Mouse (Mus musculus): ENCODE data around the gene Pacs1. TPM values are rescaled to one million over a fixed set of nuclear protein-coding genes. Genes with fewer than 3 reads are reported as not detected.
A peak's percentile ranks its signal among the peaks of the same experiment; 100 is the strongest.

The Pacs1 gene
- polyA plus RNA-seq, 1 experiment from 2014 or later, result 4.6 TPM

DNA sequence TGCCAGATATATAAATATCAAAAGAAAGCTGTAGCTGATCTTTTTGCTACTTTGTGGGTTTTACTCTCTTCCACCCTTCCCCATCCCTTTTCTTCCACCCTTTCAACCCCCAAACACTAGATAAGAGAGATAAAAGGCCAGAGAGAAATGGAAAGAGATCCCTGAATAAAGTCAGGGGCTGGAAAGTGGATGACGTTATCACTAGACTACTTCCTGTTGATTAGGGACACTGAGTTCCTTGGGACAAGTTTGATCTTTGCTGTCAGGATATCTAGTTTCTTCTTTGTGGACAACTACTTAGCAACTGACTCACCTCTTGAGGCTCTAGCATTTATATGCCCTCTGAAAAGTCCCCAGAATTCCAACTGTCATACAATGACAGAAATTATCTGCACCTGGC is 102.5 kb downstream of the Pacs1 start:
- Histone ChIP-seq H3K4me3 (ENCODE audit: low read depth, low read length) (no peak overlapping the region), H3K4me1 (replicated peaks; ENCODE audit: control insufficient read depth, insufficient read depth) (no peaks in the 10 kb centered on the region), H3K9ac (ENCODE audit: low read length) (no peak overlapping the region), H3K4me2 (replicated peaks; ENCODE audit: low read depth) (no peak overlapping the region), H3K36me3 (ENCODE audit: control insufficient read depth, insufficient read depth, low read length) (no peaks in the 10 kb centered on the region), H3K9me3 (ENCODE audit: control insufficient read depth, low read length) (no peaks in the 10 kb centered on the region), H3K27me3 (ENCODE audit: control insufficient read depth, insufficient read depth, low read length) (no peaks in the 10 kb centered on the region), H3K27ac (replicated peaks) (no peak overlapping the region)
- no peak for ATAC-seq (ENCODE audit: low FRiP score, low TSS enrichment)
- DNase-seq (ENCODE audit: low spot score), result no peak
- 70% methylated on average over 1 of the region's 1 CpGs for WGBS
- TF ChIP-seq EP300 (optimal IDR thresholded peaks at IDR 0.05), result no peak
- no peak for TF ChIP-seq CTCF (IDR thresholded peaks at IDR 0.05; ENCODE audit: low read depth)

DNA sequence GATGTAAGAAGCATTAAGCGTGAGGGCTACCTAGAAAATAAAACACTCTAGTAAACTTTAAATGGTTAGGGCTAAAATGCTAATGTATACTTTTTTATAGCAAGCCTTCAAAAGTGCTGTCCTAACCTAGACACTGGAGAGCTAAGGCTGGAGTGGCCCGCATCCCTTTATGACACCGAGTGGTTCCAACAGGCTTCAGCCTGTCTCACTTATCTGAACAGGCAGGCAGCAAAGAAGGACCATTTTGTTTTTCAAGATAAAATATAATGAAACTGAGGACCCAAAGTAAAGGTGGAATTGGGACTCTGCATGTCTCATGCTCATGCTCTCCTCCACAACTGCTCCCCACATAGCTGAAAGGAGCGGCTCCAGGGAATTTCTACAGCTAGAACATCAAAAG is 105.4 kb downstream of the Pacs1 start:
- WGBS, result 89% methylated on average over 4 of the region's 4 CpGs
- Histone ChIP-seq H3K4me3 (ENCODE audit: low read depth, low read length) (no peak overlapping the region), H3K4me2 (replicated peaks; ENCODE audit: low read depth) (no peak overlapping the region), H3K27me3 (ENCODE audit: control insufficient read depth, insufficient read depth, low read length) (no peaks in the 10 kb centered on the region), H3K9ac (ENCODE audit: low read length) (no peak overlapping the region), H3K9me3 (ENCODE audit: control insufficient read depth, low read length) (no peaks in the 10 kb centered on the region), H3K4me1 (replicated peaks; ENCODE audit: control insufficient read depth, insufficient read depth) (no peaks in the 10 kb centered on the region), H3K27ac (replicated peaks) (no peak overlapping the region), H3K36me3 (ENCODE audit: control insufficient read depth, insufficient read depth, low read length) (no peaks in the 10 kb centered on the region)
- TF ChIP-seq CTCF (IDR thresholded peaks at IDR 0.05; ENCODE audit: low read depth) (no peak), EP300 (optimal IDR thresholded peaks at IDR 0.05) (no peak)
- DNase-seq (ENCODE audit: low spot score), result no peak
- ATAC-seq (ENCODE audit: low FRiP score, low TSS enrichment), result no peak

DNA sequence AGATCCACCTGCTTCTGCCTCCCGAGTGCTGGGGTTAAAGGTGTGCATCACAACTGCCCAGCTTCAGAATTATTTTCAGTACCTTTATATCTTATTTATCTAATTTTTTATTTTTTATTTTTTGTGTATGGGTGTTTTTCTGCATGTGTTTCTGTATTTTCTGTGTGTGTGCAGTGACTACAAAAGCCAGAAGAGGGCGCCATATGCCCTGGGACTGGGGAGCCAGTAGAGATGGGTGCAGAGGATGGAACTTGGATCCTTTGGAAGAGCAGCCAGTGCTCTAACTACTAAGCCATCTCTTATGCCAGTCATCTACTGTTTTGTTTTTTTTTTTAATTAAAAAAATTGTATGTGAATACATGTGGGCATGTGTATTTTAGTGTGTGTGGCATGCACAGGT is 108.5 kb downstream of the Pacs1 start:
- H3K4me3 ChIP-seq (ENCODE audit: low read depth, low read length), result no peak overlapping the region
- no peaks in the 10 kb centered on the region for H3K4me1 ChIP-seq (replicated peaks; ENCODE audit: control insufficient read depth, insufficient read depth)
- no peak overlapping the region for H3K4me2 ChIP-seq (replicated peaks; ENCODE audit: low read depth)
- DNase-seq (ENCODE audit: low spot score) (peak; percentile 22), ATAC-seq (ENCODE audit: low FRiP score, low TSS enrichment) (no peak)
- TF ChIP-seq EP300 (optimal IDR thresholded peaks at IDR 0.05) (no peak), CTCF (IDR thresholded peaks at IDR 0.05; ENCODE audit: low read depth) (peak; percentile 70)
- H3K9me3 ChIP-seq (ENCODE audit: control insufficient read depth, low read length), result no peaks in the 10 kb centered on the region
- no peak overlapping the region for H3K9ac ChIP-seq (ENCODE audit: low read length)
- 67% methylated on average over 2 of the region's 2 CpGs for WGBS
- 0 out of 2 replicates have a peak, but pooled peaks cover 3% of the 10 kb centered on the region for H3K36me3 ChIP-seq (ENCODE audit: control insufficient read depth, insufficient read depth, low read length)
- H3K27ac ChIP-seq (replicated peaks), result no peak overlapping the region
- no peaks in the 10 kb centered on the region for H3K27me3 ChIP-seq (ENCODE audit: control insufficient read depth, insufficient read depth, low read length)

DNA sequence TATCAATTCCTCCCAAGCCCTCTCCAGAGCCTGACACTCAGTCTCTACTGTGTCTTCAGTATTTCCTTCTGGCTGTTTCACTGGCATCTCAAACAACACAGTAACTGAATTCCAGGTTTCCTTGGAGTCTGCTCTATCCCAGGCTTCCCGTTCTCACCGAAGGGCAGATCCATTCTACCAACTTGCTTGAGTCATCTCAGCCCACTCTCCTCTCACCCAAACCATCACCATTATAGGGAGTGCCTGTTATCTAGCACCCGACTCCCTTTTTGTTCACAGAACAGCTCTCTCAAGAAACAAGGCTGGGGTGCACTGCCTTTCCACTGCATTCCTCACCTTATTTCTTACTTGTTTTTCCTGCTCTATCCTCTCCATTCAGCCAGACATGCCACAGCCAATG is 111.0 kb downstream of the Pacs1 start:
- DNase-seq (ENCODE audit: low spot score) (no peak), ATAC-seq (ENCODE audit: low FRiP score, low TSS enrichment) (no peak)
- H3K36me3 ChIP-seq (ENCODE audit: control insufficient read depth, insufficient read depth, low read length), result 0 out of 2 replicates have a peak, but pooled peaks cover 3% of the 10 kb centered on the region
- no peak overlapping the region for H3K9ac ChIP-seq (ENCODE audit: low read length)
- H3K4me3 ChIP-seq (ENCODE audit: low read depth, low read length), result no peak overlapping the region
- WGBS, result 91% methylated on average over 3 of the region's 3 CpGs
- H3K4me2 ChIP-seq (replicated peaks; ENCODE audit: low read depth), result no peak overlapping the region
- H3K9me3 ChIP-seq (ENCODE audit: control insufficient read depth, low read length), result no peaks in the 10 kb centered on the region
- no peaks in the 10 kb centered on the region for H3K27me3 ChIP-seq (ENCODE audit: control insufficient read depth, insufficient read depth, low read length)
- no peak for TF ChIP-seq EP300 (optimal IDR thresholded peaks at IDR 0.05)
- TF ChIP-seq CTCF (IDR thresholded peaks at IDR 0.05; ENCODE audit: low read depth), result no peak
- H3K4me1 ChIP-seq (replicated peaks; ENCODE audit: control insufficient read depth, insufficient read depth), result no peaks in the 10 kb centered on the region
- H3K27ac ChIP-seq (replicated peaks), result no peak overlapping the region

DNA sequence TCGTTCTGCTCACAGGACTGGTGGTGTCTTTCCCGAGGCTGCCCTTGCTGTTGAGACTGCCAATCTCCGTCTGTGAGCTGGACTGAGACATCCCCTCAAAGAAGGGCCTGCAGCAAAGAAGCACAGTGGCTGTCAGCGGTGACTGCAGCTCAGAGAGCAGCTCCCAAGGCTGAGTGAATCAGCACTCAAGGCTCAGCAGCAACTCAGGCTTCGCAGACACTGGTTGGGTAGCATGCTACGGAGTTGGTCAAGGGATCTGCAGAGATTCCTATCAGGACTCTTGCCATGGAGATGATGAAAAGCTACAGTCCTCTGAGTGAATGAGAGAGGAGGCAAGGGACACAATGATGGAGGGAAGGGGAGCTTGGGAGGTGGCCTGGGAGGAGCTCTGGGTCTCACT is 120.7 kb downstream of the Pacs1 start:
- Histone ChIP-seq H3K9ac (ENCODE audit: low read length) (no peak overlapping the region), H3K27me3 (ENCODE audit: control insufficient read depth, insufficient read depth, low read length) (no peaks in the 10 kb centered on the region), H3K4me1 (replicated peaks; ENCODE audit: control insufficient read depth, insufficient read depth) (no peaks in the 10 kb centered on the region), H3K4me3 (ENCODE audit: low read depth, low read length) (no peak overlapping the region), H3K9me3 (ENCODE audit: control insufficient read depth, low read length) (no peaks in the 10 kb centered on the region), H3K36me3 (ENCODE audit: control insufficient read depth, insufficient read depth, low read length) (no peaks in the 10 kb centered on the region), H3K4me2 (replicated peaks; ENCODE audit: low read depth) (no peak overlapping the region), H3K27ac (replicated peaks) (no peak overlapping the region)
- TF ChIP-seq CTCF (IDR thresholded peaks at IDR 0.05; ENCODE audit: low read depth), result no peak
- TF ChIP-seq EP300 (optimal IDR thresholded peaks at IDR 0.05), result no peak
- ATAC-seq (ENCODE audit: low FRiP score, low TSS enrichment) (no peak), DNase-seq (ENCODE audit: low spot score) (no peak)
- 95% methylated on average over 6 of the region's 6 CpGs for WGBS

DNA sequence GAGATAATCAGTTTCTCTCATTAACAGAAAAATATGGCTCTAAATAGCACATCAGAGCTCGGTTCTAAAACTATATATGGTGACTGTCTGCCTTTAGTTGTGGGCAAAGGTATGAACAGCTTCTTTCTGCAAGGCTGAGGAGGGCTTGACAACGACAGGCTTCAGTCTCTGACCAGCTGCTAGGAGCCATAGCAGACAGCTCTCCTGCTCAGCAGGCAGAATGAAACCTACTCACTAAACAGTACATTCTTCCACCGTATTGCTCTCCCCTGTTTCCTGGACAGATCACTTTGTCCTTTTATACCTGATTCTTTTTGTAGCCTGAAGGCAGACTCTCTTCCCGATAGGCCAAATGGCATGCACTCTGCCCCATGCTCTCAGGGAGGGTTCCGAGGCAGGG is 121.2 kb downstream of the Pacs1 start:
- H3K27ac ChIP-seq (replicated peaks), result no peak overlapping the region
- H3K27me3 ChIP-seq (ENCODE audit: control insufficient read depth, insufficient read depth, low read length), result no peaks in the 10 kb centered on the region
- DNase-seq (ENCODE audit: low spot score) (no peak), ATAC-seq (ENCODE audit: low FRiP score, low TSS enrichment) (no peak)
- 89% methylated on average over 5 of the region's 5 CpGs for WGBS
- H3K9ac ChIP-seq (ENCODE audit: low read length), result no peak overlapping the region
- TF ChIP-seq EP300 (optimal IDR thresholded peaks at IDR 0.05), result no peak
- no peak for TF ChIP-seq CTCF (IDR thresholded peaks at IDR 0.05; ENCODE audit: low read depth)
- H3K9me3 ChIP-seq (ENCODE audit: control insufficient read depth, low read length), result no peaks in the 10 kb centered on the region
- H3K4me3 ChIP-seq (ENCODE audit: low read depth, low read length), result no peak overlapping the region
- no peaks in the 10 kb centered on the region for H3K36me3 ChIP-seq (ENCODE audit: control insufficient read depth, insufficient read depth, low read length)
- H3K4me1 ChIP-seq (replicated peaks; ENCODE audit: control insufficient read depth, insufficient read depth), result no peaks in the 10 kb centered on the region
- H3K4me2 ChIP-seq (replicated peaks; ENCODE audit: low read depth), result no peak overlapping the region
